Mouse (Mus musculus) embryonic facial prominence, embryonic 11.5 days (tissue): Measurements from ENCODE around the gene Muc20. TPM values are rescaled to one million over a fixed set of nuclear protein-coding genes. Genes with fewer than 3 reads are reported as not detected.

Experiments used
- ATAC-seq: fragments of 200-750 bp; cut with Nextera tagmentation; replicated peaks from 2 replicates; pipeline ENCODE4 v1.8.0; 2017; ENCODE audit warnings: low read depth; ENCODE audit not compliant: insufficient number of reproducible peaks, low FRiP score, low TSS enrichment
- DNase-seq: peaks from one replicate; pipeline ENCODE4 v3.0.0-alpha.2; 2015; ENCODE audit warnings: low spot score
- H3K27ac ChIP-seq: fragments of 300-500 bp; sonication (generic); replicated peaks from 2 replicates; pipeline ENCODE4 v1.5.1; 2014; ENCODE audit warnings: mild to moderate bottlenecking, low read depth, low read length, control low read depth
- H3K27me3 ChIP-seq: fragments of 300-500 bp; sonication (generic); 2 replicates; pipeline ENCODE4 v1.6.1; 2014; ENCODE audit warnings: mild to moderate bottlenecking, low read length, moderate library complexity, mixed read lengths; ENCODE audit not compliant: control insufficient read depth, insufficient read depth
- H3K36me3 ChIP-seq: fragments of 300-500 bp; sonication (generic); replicated peaks from 2 replicates; pipeline ENCODE4 v1.6.1; 2014; ENCODE audit warnings: low read depth, mild to moderate bottlenecking, low read length, moderate library complexity, mixed read lengths; ENCODE audit not compliant: control insufficient read depth, insufficient read depth
- H3K4me1 ChIP-seq: fragments of 300-500 bp; sonication (generic); 2 replicates; pipeline ENCODE4 v1.6.1; 2014; ENCODE audit warnings: low read length, mixed read lengths; ENCODE audit not compliant: control insufficient read depth, insufficient read depth
- H3K4me2 ChIP-seq: fragments of 300-500 bp; sonication (generic); 2 replicates; pipeline ENCODE4 v1.6.1; 2014; ENCODE audit warnings: low read depth, mild to moderate bottlenecking, control low read depth, low read length, moderate library complexity
- H3K4me3 ChIP-seq: fragments of 300-500 bp; sonication (generic); 2 replicates; pipeline ENCODE4 v1.5.1; 2014; ENCODE audit warnings: low read depth, low read length, control low read depth
- H3K9ac ChIP-seq: fragments of 300-500 bp; sonication (generic); replicated peaks from 2 replicates; pipeline ENCODE4 v1.6.1; 2014; ENCODE audit warnings: mild to moderate bottlenecking, control low read depth, low read length
- H3K9me3 ChIP-seq: fragments of 300-500 bp; sonication (generic); replicated peaks from 2 replicates; pipeline ENCODE4 v1.6.1; 2016; ENCODE audit warnings: mild to moderate bottlenecking, low read length, inconsistent platforms, mixed read lengths; ENCODE audit not compliant: control insufficient read depth
- WGBS: fragments of 180-500 bp; shearing (Covaris S2); extraction: QIAGEN DNeasy Blood & Tissue Kit; methylation state at CpG from one replicate; pipeline ENCODE4 v1.1.7; 2014; 5-methylcytosine and 5-hydroxymethylcytosine counted together
- polyA plus RNA-seq: library from polyadenylated mRNA; unstranded; fragments of >200 nt; fragmentation: Nextera tagmentation; extraction: Ambion mirVana; gene quantifications from 2 replicates; pipeline ENCODE4 v1.2.1, GENCODE M21; 2014

The Muc20 gene
- polyA plus RNA-seq, 1 experiment from 2014 or later: not detected

DNA sequence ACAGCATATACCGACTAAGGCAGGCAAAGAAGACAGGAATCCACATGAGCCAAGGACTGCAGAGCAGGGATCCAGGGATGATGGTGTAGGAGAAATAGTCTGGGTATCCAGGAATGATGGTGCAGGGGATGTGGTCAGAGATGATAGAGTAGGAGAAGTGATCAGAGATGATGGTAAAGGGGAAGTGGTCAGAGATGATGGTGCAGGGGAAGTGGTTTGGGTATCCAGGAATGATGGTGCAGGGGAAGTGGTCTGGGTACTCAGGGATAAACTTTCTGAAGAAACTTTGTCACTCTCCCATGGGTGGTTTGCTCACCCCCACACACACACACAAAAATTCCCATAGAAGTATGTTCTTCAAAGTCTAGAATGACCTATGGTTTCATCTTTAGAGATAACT is 2.1 kb downstream of the Muc20 start:
- H3K9ac ChIP-seq: no peak overlapping the region
- WGBS: 96% methylated on average over 1 of the region's 1 CpGs
- no peak overlapping the region for H3K4me3 ChIP-seq
- H3K36me3 ChIP-seq: no peaks in the 10 kb centered on the region
- ATAC-seq: no peak
- H3K4me2 ChIP-seq: no peak overlapping the region
- H3K4me1 ChIP-seq: no peaks in the 10 kb centered on the region
- no peak overlapping the region for H3K27ac ChIP-seq
- DNase-seq: no peak
- H3K9me3 ChIP-seq: no peaks in the 10 kb centered on the region
- no peaks in the 10 kb centered on the region for H3K27me3 ChIP-seq

DNA sequence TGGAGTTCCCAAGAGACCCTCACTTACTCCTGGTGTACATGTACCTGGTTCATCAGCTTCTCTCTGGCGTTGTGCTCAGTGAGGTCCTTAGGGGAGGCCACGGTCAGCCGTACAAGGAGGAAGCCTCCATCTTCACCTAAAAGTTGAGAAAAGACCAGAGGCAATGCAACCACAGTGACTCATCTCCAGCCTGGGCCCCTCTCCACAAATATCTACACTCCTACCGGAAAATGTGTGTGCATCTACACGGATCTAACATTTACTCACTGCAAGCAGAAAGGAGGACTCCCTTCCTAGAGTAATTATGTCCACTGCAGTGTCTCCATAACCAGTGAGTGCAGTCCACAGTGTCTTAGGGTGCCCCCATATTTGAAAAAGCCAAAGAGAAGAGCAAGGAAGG is 7.2 kb downstream of the Muc20 start:
- DNase-seq (no peak), ATAC-seq (no peak)
- 88% methylated on average over 5 of the region's 5 CpGs for WGBS
- Histone ChIP-seq H3K9me3 (no peaks in the 10 kb centered on the region), H3K4me3 (no peak overlapping the region), H3K9ac (no peak overlapping the region), H3K36me3 (no peaks in the 10 kb centered on the region; the same call in 1 of the 2 replicates), H3K4me1 (no peaks in the 10 kb centered on the region), H3K4me2 (no peak overlapping the region), H3K27me3 (no peaks in the 10 kb centered on the region), H3K27ac (no peak overlapping the region)

DNA sequence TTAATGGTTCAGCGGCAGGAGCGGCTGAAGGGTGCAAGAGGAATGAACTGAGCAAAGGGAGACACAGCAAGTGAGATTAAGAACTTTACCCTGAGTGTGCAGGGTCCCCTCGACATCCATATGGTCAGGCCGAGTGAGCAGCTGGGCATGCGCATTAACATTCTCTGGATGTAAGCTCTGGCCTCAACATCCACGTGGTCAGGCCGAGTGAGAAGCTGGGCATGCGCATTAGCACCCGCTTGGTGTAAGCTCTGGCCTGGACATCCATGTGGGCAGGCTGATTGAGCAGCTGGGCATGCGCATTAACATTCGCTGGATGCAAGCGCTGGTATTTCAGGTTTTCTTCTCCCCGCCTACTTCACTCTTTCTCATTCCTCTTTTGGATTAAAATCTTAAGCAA is 12.4 kb downstream of the Muc20 start:
- no peak overlapping the region for H3K27ac ChIP-seq
- no peak overlapping the region for H3K4me3 ChIP-seq
- H3K27me3 ChIP-seq: no peaks in the 10 kb centered on the region
- ATAC-seq: no peak
- no peak overlapping the region for H3K9ac ChIP-seq
- H3K4me1 ChIP-seq: no peaks in the 10 kb centered on the region
- no peaks in the 10 kb centered on the region for H3K9me3 ChIP-seq
- H3K36me3 ChIP-seq: no peaks in the 10 kb centered on the region; the same call in 1 of the 2 replicates
- 84% methylated on average over 13 of the region's 13 CpGs for WGBS
- H3K4me2 ChIP-seq: no peak overlapping the region
- no peak for DNase-seq

DNA sequence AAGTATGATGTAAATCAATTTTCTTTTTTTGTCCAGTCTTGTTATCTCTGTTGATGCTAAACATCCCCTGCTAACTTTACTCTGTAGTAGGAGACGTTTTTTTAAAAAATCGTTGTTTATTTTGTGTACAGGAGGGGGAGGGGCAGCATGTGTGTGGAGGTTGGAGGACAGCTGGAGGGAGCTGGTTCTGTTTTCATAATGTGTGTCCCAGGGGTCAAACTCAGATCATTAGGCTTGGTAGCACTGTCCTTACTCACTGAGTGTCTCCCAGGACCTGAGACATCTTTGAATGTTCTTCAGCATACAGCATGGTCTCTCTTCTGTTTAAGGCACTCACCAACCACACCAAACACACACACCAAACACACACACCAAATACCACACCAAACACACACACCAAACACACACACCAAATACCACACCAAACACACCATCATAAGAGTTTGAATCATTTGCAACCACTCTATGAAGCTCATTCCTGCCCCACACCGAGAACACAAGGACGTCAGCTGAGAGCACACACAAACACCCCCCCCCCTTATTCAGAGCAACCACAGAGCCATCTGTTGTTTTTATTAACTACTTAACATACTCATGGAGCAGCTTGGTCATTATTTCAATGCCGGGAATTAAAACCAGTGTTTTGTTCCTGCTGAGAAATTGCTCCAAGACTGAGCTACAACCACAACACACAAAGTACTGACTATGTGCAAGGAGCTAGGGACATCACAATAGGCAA is 13.7 kb downstream of the Muc20 start:
- H3K4me3 ChIP-seq: no peak overlapping the region
- H3K27ac ChIP-seq: no peak overlapping the region
- no peaks in the 10 kb centered on the region for H3K4me1 ChIP-seq
- WGBS: 55% methylated on average over 5 of the region's 5 CpGs
- H3K27me3 ChIP-seq: no peaks in the 10 kb centered on the region
- no peak for ATAC-seq
- no peaks in the 10 kb centered on the region for H3K36me3 ChIP-seq
- no peaks in the 10 kb centered on the region for H3K9me3 ChIP-seq
- no peak overlapping the region for H3K4me2 ChIP-seq
- no peak for DNase-seq
- H3K9ac ChIP-seq: no peak overlapping the region

DNA sequence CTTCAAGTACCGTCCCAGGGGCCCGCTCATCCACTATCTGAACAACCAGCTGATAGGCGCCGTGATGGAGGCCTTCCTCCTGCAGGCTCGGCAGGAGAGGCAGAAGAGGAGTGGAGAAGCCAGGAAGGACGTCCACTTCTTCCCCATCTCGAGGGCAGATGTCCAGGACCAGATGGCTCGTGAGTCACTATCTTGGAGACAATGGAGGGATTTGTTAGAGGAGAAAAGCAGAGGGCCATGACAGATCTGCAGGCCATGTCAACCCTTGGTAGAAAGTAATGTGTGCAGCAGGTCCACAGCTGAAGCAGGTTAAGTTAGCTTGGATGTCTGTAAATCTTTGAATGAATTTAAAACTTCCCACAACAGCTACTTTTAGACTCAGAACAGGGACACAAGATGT is 18.3 kb downstream of the Muc20 start:
- Histone ChIP-seq H3K27ac (no peak overlapping the region), H3K9ac (no peak overlapping the region), H3K4me2 (no peak overlapping the region), H3K36me3 (no peaks in the 10 kb centered on the region), H3K9me3 (no peaks in the 10 kb centered on the region), H3K4me3 (no peak overlapping the region), H3K27me3 (no peaks in the 10 kb centered on the region), H3K4me1 (no peaks in the 10 kb centered on the region)
- ATAC-seq: no peak
- DNase-seq: no peak
- WGBS: 62% methylated on average over 8 of the region's 8 CpGs

DNA sequence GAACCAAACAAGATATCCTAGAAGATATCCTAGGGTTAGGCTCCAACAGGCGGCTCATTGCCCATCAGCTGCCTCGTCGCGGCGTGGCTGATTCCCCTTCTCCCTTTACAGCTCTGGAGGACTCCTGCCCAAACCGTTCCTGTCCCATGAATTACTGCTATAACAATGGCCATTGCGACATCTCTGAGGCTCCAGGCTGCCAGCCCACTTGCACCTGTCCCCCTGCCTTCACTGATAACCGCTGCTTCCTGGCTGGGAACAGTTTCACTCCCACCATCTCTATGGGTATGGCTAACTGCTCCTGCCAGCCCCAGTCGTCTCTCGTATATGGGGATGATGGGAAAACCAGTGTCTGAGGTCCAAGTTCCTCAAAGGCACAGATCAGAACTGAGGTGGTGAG is 20.6 kb downstream of the Muc20 start:
- no peak for ATAC-seq

DNA sequence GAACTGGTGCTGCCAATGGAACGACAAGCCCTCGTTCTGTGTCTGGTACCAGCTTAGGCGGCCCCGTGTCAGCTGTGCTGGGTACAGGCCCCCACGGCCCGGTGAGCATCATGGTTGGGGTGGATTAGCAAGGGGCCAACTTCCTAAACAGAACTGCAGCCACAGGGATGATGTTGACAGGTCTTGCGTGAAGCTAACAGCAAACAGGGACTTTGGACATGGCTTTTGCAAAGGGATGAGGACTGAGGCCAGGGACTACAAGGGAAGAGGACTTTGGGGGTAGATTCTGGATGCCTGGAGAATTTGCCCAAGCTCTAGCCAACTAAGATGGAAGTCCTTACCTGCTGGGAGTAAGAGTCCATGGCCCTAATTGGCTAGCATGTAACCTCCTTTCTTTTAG is 30.3 kb downstream of the Muc20 start:
- H3K9me3 ChIP-seq: no peaks in the 10 kb centered on the region
- no peaks in the 10 kb centered on the region for H3K36me3 ChIP-seq
- no peak overlapping the region for H3K4me2 ChIP-seq
- no peak overlapping the region for H3K27ac ChIP-seq
- WGBS: 96% methylated on average over 7 of the region's 7 CpGs
- no peak overlapping the region for H3K9ac ChIP-seq
- no peak overlapping the region for H3K4me3 ChIP-seq
- DNase-seq: no peak
- ATAC-seq: no peak
- H3K27me3 ChIP-seq: no peaks in the 10 kb centered on the region
- no peaks in the 10 kb centered on the region for H3K4me1 ChIP-seq

More for the DNA sequence above, 20.6 kb downstream of the Muc20 start:
- Histone ChIP-seq H3K4me1 (no peaks in the 10 kb centered on the region), H3K27me3 (no peaks in the 10 kb centered on the region), H3K9me3 (no peaks in the 10 kb centered on the region), H3K36me3 (no peaks in the 10 kb centered on the region), H3K4me2 (no peak overlapping the region), H3K4me3 (no peak overlapping the region), H3K27ac (no peak overlapping the region), H3K9ac (no peak overlapping the region)
- WGBS: 84% methylated on average over 10 of the region's 10 CpGs
- DNase-seq: no peak

DNA sequence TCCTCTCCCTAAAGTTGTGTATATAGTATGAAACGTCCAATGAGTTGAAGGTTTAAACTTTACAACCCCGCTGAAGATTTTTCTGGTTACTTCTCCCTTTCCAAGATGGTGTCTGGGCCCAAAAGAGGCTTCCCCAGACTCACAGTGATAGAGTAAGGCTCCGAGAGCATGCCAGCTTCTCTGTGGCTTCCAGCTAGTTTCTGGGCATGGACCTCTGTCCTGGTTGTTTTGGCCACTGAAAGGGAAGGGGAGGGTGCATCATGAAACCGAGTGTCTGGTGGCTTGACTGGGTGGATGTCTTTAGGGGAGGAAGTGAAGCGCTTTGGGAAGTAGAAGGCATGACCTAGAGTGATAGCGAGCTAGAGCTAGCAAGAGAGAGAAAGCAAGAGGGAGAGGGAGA is 32.3 kb downstream of the Muc20 start:
- WGBS: 76% methylated on average over 6 of the region's 6 CpGs
- H3K27me3 ChIP-seq: no peaks in the 10 kb centered on the region
- H3K9me3 ChIP-seq: no peaks in the 10 kb centered on the region
- no peak overlapping the region for H3K4me3 ChIP-seq
- no peak overlapping the region for H3K27ac ChIP-seq
- H3K4me1 ChIP-seq: no peaks in the 10 kb centered on the region
- no peak for ATAC-seq
- no peak overlapping the region for H3K4me2 ChIP-seq
- no peaks in the 10 kb centered on the region for H3K36me3 ChIP-seq
- no peak for DNase-seq
- no peak overlapping the region for H3K9ac ChIP-seq
